Mouse (Mus musculus): ENCODE results near the gene Srsf1. TPM values are rescaled to one million over a fixed set of nuclear protein-coding genes. Genes with fewer than 3 reads are reported as not detected.

Gene Srsf1
- polyA plus RNA-seq, 1 experiment from 2014 or later: 308 TPM

DNA sequence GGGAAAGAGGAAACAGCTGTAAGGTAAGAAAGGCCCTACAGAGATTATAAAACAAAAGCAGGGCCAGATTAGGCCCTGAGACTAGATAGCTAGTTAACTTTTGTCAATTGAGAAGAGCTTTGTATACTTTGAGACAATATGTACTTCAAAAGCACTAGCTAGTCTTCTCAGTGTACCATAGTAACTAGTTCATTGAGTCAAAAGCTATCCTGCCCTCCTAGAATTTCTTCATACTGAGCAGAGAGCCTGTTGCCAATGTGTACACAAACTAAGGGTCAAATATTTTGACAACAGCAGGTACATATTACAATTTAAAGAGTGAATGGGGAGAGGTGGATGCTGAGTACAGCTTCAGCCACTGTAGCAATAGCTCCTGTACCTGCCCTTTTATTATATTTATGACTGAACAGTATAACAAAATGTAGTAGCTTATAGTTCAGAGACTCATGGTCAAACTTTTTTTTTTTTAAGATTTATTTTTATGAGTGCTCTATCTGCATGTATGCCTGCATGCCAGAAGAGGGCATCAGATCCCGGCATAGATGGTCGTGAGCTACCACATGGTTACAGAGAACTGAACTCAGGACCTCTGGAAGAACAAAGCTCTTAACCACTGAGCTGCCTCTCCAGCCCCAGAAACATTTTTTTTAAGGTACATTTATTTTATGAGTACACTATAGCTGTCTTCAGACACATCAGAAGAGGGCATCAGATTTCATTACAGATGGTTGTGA is 14.9 kb downstream of the Srsf1 start:
- H3K4me1 ChIP-seq: peaks cover 4% of the 10 kb centered on the region
- H3K4me3 ChIP-seq: no peak overlapping the region
- H3K36me3 ChIP-seq: no peaks in the 10 kb centered on the region
- 77% methylated on average over 2 of the region's 2 CpGs for WGBS
- no peaks in the 10 kb centered on the region for H3K27me3 ChIP-seq
- ATAC-seq (ENCODE audit: borderline replicate concordance, extremely low read depth, low FRiP score, low TSS enrichment): no peak
- H3K27ac ChIP-seq: no peak overlapping the region
- H3K4me2 ChIP-seq: no peak overlapping the region
- H3K9ac ChIP-seq: no peak overlapping the region
- no peaks in the 10 kb centered on the region for H3K9me3 ChIP-seq

- Histone ChIP-seq H3K4me2 (no peak overlapping the region), H3K9ac (no peak overlapping the region), H3K4me1 (peaks cover 20% of the 10 kb centered on the region), H3K36me3 (no peaks in the 10 kb centered on the region), H3K27ac (no peak overlapping the region), H3K27me3 (no peaks in the 10 kb centered on the region), H3K4me3 (no peak overlapping the region), H3K9me3 (no peaks in the 10 kb centered on the region)
- ATAC-seq (ENCODE audit: borderline replicate concordance, extremely low read depth, low FRiP score, low TSS enrichment): no peak
Measured at GRCm38 (mm10) chr11:88065732-88066131, 18.6 kb downstream of the Srsf1 start.

GRCm38 (mm10) chr11:88067191-88067585 is 20.0 kb downstream of the Srsf1 start:
- H3K4me2 ChIP-seq: peak overlapping the region; percentile 87
- ATAC-seq (ENCODE audit: borderline replicate concordance, extremely low read depth, low FRiP score, low TSS enrichment): no peak
- H3K4me3 ChIP-seq: peak overlapping the region; percentile 98
- peak overlapping the region; percentile 96 for H3K9ac ChIP-seq
- H3K27ac ChIP-seq: peak overlapping the region; percentile 99
- peaks cover 34% of the 10 kb centered on the region for H3K4me1 ChIP-seq
- H3K27me3 ChIP-seq: no peaks in the 10 kb centered on the region
- 2% methylated on average over 8 of the region's 8 CpGs for WGBS
- H3K9me3 ChIP-seq: no peaks in the 10 kb centered on the region
- H3K36me3 ChIP-seq: no peaks in the 10 kb centered on the region

DNA sequence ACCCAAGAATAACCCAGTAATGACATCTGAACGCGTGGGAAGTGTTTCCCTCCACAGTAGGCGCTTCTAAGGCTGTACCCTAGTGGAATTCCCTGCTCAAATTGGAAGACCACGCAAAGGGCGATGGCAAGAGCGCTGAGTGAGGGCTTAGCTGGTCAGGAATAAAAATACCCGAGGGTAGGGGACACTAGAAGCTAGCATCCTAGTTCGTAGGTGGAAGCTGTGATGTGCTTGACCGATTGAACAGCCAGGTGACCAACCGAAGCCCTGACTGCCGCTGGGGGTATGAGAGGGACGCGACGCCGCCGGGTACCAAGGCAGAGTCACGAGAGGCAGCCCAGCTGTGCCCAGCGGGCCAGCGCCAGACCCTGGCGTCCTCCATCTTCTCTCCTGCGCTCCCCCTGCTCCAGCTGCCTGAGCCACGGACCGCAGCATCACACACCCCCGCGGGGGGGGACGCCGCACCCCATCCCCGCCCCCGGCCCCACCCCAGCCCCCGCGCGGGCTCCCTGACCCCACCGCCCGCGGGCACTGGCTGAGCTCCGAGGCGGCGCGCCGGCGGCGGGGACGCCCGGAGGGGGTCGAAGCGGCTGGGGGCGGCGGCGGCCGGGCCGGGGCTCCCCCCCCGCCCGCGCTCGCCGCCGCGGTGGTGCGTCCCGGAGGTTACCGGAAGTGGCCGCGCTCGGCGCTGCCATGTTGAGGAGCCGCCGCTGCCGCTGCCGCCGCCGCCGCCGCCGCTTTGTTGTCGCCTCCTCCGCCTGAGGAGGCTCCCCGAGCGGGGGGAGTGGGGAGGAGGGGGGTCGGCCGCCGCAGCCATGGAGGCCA is 20.6 kb downstream of the Srsf1 start, which contains the start of gene Vezf1:
Gene Vezf1 (plus strand): TSS at position 694 of the 825 bp plus-strand sequence.
- H3K36me3 ChIP-seq: no peaks in the 10 kb centered on the region
- H3K27me3 ChIP-seq: no peaks in the 10 kb centered on the region
- peaks cover 35% of the 10 kb centered on the region for H3K4me1 ChIP-seq
- WGBS: 1% methylated on average over 38 of the region's 81 CpGs
- H3K27ac ChIP-seq: peak within 1 kb of the TSS; percentile 99
- H3K9me3 ChIP-seq: no peaks in the 10 kb centered on the region
- H3K4me2 ChIP-seq: peak within 1 kb of the TSS; percentile 87
- peak within 1 kb of the TSS; percentile 96 for H3K9ac ChIP-seq
- peak within 1 kb of the TSS; percentile 98 for H3K4me3 ChIP-seq
- peak; percentile 85 for ATAC-seq (ENCODE audit: borderline replicate concordance, extremely low read depth, low FRiP score, low TSS enrichment)

- H3K4me2 ChIP-seq: peak overlapping the region; percentile 87
- peak overlapping the region; percentile 98 for H3K4me3 ChIP-seq
- peaks cover 5% of the 10 kb centered on the region for H3K36me3 ChIP-seq
- under 1% methylated on average over 75 of the region's 92 CpGs for WGBS
- H3K27ac ChIP-seq: peak overlapping the region; percentile 99
- peak; percentile 87 for ATAC-seq (ENCODE audit: borderline replicate concordance, extremely low read depth, low FRiP score, low TSS enrichment)
- H3K4me1 ChIP-seq: peaks cover 37% of the 10 kb centered on the region
- H3K27me3 ChIP-seq: no peaks in the 10 kb centered on the region
- no peaks in the 10 kb centered on the region for H3K9me3 ChIP-seq
- peak overlapping the region; percentile 96 for H3K9ac ChIP-seq
Measured at GRCm38 (mm10) chr11:88068411-88069245, 21.5 kb downstream of the Srsf1 start.

DNA sequence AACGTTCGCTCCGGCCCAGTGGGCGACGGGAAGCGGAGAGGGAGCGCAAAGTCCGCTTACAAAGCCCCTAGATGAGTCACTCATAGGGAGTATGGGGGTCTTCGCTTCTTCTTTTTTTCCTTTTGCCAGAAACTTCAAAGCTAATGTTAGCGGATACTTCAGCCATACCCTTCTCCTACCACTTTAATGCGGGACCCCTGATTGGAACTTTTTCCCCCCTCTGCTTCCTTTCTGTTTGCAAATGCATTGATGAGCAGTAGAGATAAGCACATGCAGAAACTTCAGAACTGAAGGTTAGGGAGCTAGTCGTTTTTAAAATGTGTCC is 22.0 kb downstream of the Srsf1 start:
- WGBS: 0% methylated on average over 12 of the region's 12 CpGs
- H3K27me3 ChIP-seq: no peaks in the 10 kb centered on the region
- H3K4me3 ChIP-seq: peak overlapping the region; percentile 98
- no peak for ATAC-seq (ENCODE audit: borderline replicate concordance, extremely low read depth, low FRiP score, low TSS enrichment)
- peaks cover 10% of the 10 kb centered on the region for H3K36me3 ChIP-seq
- peak overlapping the region; percentile 96 for H3K9ac ChIP-seq
- no peaks in the 10 kb centered on the region for H3K9me3 ChIP-seq
- peaks cover 39% of the 10 kb centered on the region for H3K4me1 ChIP-seq
- peak overlapping the region; percentile 87 for H3K4me2 ChIP-seq
- H3K27ac ChIP-seq: peak overlapping the region; percentile 99

DNA sequence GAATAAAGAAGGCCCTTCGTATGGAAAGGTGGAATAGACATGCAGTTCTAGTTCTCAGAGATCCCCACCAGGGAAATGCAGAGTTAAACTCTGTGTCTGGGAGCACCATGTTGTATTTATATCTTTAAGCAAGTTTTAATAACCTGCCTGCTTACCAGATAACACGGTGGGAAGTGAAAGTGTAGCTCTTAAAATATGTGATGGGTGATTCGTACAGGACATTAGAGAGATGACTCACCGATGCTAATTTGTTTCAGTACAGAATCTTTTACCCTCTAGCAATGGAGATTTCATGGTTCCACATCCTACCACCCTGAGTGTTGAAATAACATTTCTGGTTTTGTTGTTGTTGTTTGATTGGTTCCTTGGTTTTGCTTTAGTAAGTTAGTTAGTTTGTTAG is 23.2 kb downstream of the Srsf1 start:
- no peak for ATAC-seq (ENCODE audit: borderline replicate concordance, extremely low read depth, low FRiP score, low TSS enrichment)
- WGBS: 27% methylated on average over 4 of the region's 4 CpGs

GRCm38 (mm10) chr11:88071113-88071512 is 23.9 kb downstream of the Srsf1 start:
- ATAC-seq (ENCODE audit: borderline replicate concordance, extremely low read depth, low FRiP score, low TSS enrichment): no peak
- WGBS: 43% methylated on average over 5 of the region's 5 CpGs
- Histone ChIP-seq H3K27me3 (no peaks in the 10 kb centered on the region), H3K4me1 (peaks cover 39% of the 10 kb centered on the region), H3K9ac (no peak overlapping the region), H3K9me3 (no peaks in the 10 kb centered on the region), H3K4me3 (no peak overlapping the region), H3K36me3 (peaks cover 22% of the 10 kb centered on the region), H3K27ac (no peak overlapping the region), H3K4me2 (peak overlapping the region; percentile 87; the same call in 1 of the 2 replicates)

More for the DNA sequence above, 23.2 kb downstream of the Srsf1 start:
- Histone ChIP-seq H3K27me3 (no peaks in the 10 kb centered on the region), H3K36me3 (peaks cover 20% of the 10 kb centered on the region), H3K4me3 (peak overlapping the region; percentile 98), H3K27ac (no peak overlapping the region), H3K4me2 (peak overlapping the region; percentile 87), H3K4me1 (peaks cover 39% of the 10 kb centered on the region), H3K9ac (no peak overlapping the region), H3K9me3 (no peaks in the 10 kb centered on the region)

- H3K4me1 ChIP-seq: peaks cover 29% of the 10 kb centered on the region
- H3K27me3 ChIP-seq: no peaks in the 10 kb centered on the region
- H3K9me3 ChIP-seq: no peaks in the 10 kb centered on the region
- no peak overlapping the region for H3K9ac ChIP-seq
- H3K4me2 ChIP-seq: no peak overlapping the region
- H3K27ac ChIP-seq: no peak overlapping the region
- peaks cover 42% of the 10 kb centered on the region for H3K36me3 ChIP-seq
- ATAC-seq (ENCODE audit: borderline replicate concordance, extremely low read depth, low FRiP score, low TSS enrichment): no peak
- WGBS: 73% methylated on average over 14 of the region's 14 CpGs
- no peak overlapping the region for H3K4me3 ChIP-seq
Measured at GRCm38 (mm10) chr11:88073343-88073875, 26.2 kb downstream of the Srsf1 start.

DNA sequence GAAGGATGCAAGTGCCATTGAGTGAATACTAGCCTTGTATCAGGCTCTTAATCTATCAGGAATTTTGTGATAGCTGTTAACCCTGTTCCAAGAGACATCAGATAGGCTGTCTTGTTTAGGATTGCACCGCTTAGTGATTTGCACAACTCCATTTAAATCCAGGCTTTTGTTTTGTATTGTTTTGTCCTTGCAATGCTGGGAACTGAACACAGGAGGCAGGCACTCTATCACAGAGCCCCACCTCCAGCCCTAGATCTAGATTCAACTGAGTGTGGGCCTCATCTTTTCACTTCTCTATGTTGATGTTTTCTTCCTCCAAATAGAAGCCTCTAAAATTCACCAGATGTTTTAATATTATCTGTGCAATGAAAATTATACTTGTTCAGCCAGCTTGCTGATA is 28.5 kb downstream of the Srsf1 start:
- no peak overlapping the region for H3K27ac ChIP-seq
- peaks cover 64% of the 10 kb centered on the region for H3K36me3 ChIP-seq
- H3K4me1 ChIP-seq: peaks cover 19% of the 10 kb centered on the region
- WGBS: 79% methylated on average over 1 of the region's 1 CpGs
- no peak overlapping the region for H3K9ac ChIP-seq
- no peak overlapping the region for H3K4me2 ChIP-seq
- no peak for ATAC-seq (ENCODE audit: borderline replicate concordance, extremely low read depth, low FRiP score, low TSS enrichment)
- H3K27me3 ChIP-seq: no peaks in the 10 kb centered on the region
- no peaks in the 10 kb centered on the region for H3K9me3 ChIP-seq
- no peak overlapping the region for H3K4me3 ChIP-seq

DNA sequence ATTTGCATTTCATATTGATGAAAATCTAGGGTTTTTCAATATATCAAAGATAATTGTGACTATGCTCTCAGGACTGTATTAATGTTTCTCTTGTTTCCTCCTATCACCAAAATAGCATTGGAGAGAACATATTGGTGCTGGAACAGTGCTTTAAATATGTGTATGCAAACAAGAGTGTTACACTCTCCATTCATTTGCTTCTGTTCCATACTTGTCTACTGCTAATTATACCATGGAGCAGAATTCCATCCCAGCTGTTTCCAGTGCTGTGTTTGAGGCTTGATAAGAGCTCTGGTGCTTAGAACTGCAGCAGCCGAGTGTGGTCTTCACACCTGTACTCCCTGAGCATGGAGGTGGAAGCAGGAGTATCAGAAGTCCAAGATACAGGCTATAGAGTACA is 29.2 kb downstream of the Srsf1 start:
- no peaks in the 10 kb centered on the region for H3K27me3 ChIP-seq
- WGBS: 66% methylated on average over 1 of the region's 1 CpGs
- H3K9ac ChIP-seq: no peak overlapping the region
- H3K4me2 ChIP-seq: no peak overlapping the region
- H3K36me3 ChIP-seq: peaks cover 71% of the 10 kb centered on the region
- peaks cover 12% of the 10 kb centered on the region for H3K4me1 ChIP-seq
- H3K27ac ChIP-seq: no peak overlapping the region
- ATAC-seq (ENCODE audit: borderline replicate concordance, extremely low read depth, low FRiP score, low TSS enrichment): no peak
- no peaks in the 10 kb centered on the region for H3K9me3 ChIP-seq
- H3K4me3 ChIP-seq: no peak overlapping the region

Data from lung, embryonic 15.5 days (tissue).